Mouse (Mus musculus): ENCODE data around the gene Gm17581. TPM values are rescaled to one million over a fixed set of nuclear protein-coding genes. Genes with fewer than 3 reads are reported as not detected.

Gene Gm17581
- total and polyA plus RNA-seq, 2 experiments = not detected

DNA sequence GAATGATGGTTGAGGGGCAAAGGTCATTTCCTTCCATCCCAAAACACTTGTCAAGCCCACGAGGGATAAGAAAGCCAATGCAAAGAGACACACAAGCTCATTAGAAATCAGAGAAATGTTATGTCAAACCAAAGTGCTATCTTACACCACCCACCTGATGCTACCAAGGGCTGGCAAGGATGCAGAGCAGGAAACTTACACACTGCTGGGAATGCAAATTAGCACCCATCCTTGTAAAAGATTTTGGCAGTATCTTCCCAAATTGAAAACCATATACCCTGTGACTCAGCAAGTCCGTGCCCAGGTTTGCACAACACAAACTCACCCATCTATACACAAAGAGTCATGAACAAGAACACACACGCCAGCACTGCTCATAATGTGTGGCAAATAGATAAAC is 9.8 kb upstream of the Gm17581 start:
- WGBS = 70% methylated on average over 3 of the region's 3 CpGs
- Histone ChIP-seq H3K4me3 (ENCODE audit: insufficient read depth, low read depth, low read length) (no peak overlapping the region), H3K27me3 (ENCODE audit: control insufficient read depth, insufficient read depth, low read length) (no peaks in the 10 kb centered on the region), H3K9ac (ENCODE audit: low read depth, low read length) (no peak overlapping the region), H3K4me1 (ENCODE audit: control insufficient read depth, insufficient read depth, low read length) (no peaks in the 10 kb centered on the region), H3K27ac (replicated peaks; ENCODE audit: insufficient read depth, low read depth, low read length) (no peak overlapping the region), H3K79me2 (ENCODE audit: control insufficient read depth, insufficient read depth, low read length) (no peaks in the 10 kb centered on the region), H3K36me3 (ENCODE audit: control insufficient read depth, insufficient read depth, low read length) (no peaks in the 10 kb centered on the region)
- TF ChIP-seq POLR2A (IDR thresholded peaks at IDR 0.05; ENCODE audit: extremely low read depth, insufficient read depth, low read length) (no peak), CTCF (IDR thresholded peaks at IDR 0.05; ENCODE audit: low read depth, low read length) (no peak)
- no peak for DNase-seq (ENCODE audit: extremely low read depth, low read depth, low spot score)

DNA sequence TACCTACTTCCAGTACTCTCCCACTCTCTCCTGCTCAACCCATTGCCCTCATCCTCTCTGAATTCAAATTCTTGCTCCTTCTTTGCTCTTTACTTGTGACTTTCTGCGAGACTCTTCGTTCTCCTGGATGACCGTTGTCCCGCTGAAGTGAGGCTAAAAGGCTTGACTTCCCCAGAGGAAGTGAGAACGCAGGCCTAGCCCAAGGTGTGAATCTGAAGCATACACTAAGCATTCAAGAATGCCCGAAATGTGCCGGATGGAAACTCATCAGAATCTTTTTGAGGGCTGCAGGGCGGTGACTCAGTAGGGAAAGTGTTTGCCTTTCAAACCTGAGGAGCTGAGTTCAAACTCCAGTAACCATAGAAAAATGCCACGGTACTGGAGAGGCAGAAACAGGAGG is 7.7 kb upstream of the Gm17581 start:
- H3K79me2 ChIP-seq (ENCODE audit: control insufficient read depth, insufficient read depth, low read length) = no peaks in the 10 kb centered on the region
- no peaks in the 10 kb centered on the region for H3K36me3 ChIP-seq (ENCODE audit: control insufficient read depth, insufficient read depth, low read length)
- no peak overlapping the region for H3K27ac ChIP-seq (replicated peaks; ENCODE audit: insufficient read depth, low read depth, low read length)
- TF ChIP-seq POLR2A (IDR thresholded peaks at IDR 0.05; ENCODE audit: extremely low read depth, insufficient read depth, low read length) (no peak), CTCF (IDR thresholded peaks at IDR 0.05; ENCODE audit: low read depth, low read length) (no peak)
- H3K4me3 ChIP-seq (ENCODE audit: insufficient read depth, low read depth, low read length) = no peak overlapping the region
- no peaks in the 10 kb centered on the region for H3K27me3 ChIP-seq (ENCODE audit: control insufficient read depth, insufficient read depth, low read length)
- H3K9ac ChIP-seq (ENCODE audit: low read depth, low read length) = no peak overlapping the region
- 86% methylated on average over 9 of the region's 9 CpGs for WGBS
- no peak for DNase-seq (ENCODE audit: extremely low read depth, low read depth, low spot score)
- no peaks in the 10 kb centered on the region for H3K4me1 ChIP-seq (ENCODE audit: control insufficient read depth, insufficient read depth, low read length)

DNA sequence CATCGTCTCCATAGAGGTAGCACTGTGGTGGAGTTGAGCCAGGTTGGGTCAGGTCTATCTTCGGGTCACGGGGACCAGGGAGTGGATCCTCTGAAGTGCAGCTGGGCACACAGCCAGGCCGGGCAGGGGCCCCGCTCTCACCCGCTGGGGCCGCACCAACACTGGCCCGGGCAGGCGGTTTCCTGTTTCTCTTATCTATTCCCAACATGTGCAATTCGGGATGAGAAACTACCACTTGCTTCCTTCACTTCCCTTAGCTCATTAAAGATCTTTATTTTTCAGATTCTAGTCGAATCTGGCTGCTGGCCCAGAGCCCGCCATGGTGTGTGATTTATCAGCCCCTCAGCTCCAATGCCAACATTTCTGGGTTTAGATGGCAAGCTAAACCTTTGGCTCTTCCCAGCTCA is 7.3 kb upstream of the Gm17581 start:
- no peaks in the 10 kb centered on the region for H3K27me3 ChIP-seq (ENCODE audit: control insufficient read depth, insufficient read depth, low read length)
- H3K4me3 ChIP-seq (ENCODE audit: insufficient read depth, low read depth, low read length) = no peak overlapping the region
- H3K4me1 ChIP-seq (ENCODE audit: control insufficient read depth, insufficient read depth, low read length) = no peaks in the 10 kb centered on the region
- DNase-seq (ENCODE audit: extremely low read depth, low read depth, low spot score) = no peak
- H3K79me2 ChIP-seq (ENCODE audit: control insufficient read depth, insufficient read depth, low read length) = no peaks in the 10 kb centered on the region
- TF ChIP-seq CTCF (IDR thresholded peaks at IDR 0.05; ENCODE audit: low read depth, low read length) = no peak
- no peak for TF ChIP-seq POLR2A (IDR thresholded peaks at IDR 0.05; ENCODE audit: extremely low read depth, insufficient read depth, low read length)
- H3K36me3 ChIP-seq (ENCODE audit: control insufficient read depth, insufficient read depth, low read length) = no peaks in the 10 kb centered on the region
- 71% methylated on average over 12 of the region's 12 CpGs for WGBS
- H3K27ac ChIP-seq (replicated peaks; ENCODE audit: insufficient read depth, low read depth, low read length) = no peak overlapping the region
- H3K9ac ChIP-seq (ENCODE audit: low read depth, low read length) = no peak overlapping the region

DNA sequence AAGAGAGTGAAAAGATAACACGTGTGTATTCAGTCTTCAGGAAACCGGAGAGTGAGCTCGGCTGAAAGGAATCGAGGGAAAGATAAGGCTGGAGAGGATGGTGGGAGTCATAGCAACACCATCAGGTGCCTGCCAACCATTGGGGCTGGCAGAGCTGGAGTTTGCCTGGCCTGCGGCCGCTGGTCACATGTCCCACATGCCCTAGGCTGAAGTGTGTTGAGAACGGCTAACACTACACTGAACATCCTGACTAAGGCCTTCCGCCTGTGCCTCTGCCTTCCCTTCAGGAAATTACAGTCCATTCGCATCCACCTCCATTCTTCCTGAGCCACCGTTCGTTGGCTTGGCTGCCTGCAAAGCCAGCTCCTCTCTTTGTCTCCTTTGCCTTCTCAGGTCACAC is 6.5 kb upstream of the Gm17581 start:
- Histone ChIP-seq H3K36me3 (ENCODE audit: control insufficient read depth, insufficient read depth, low read length) (no peaks in the 10 kb centered on the region), H3K27ac (replicated peaks; ENCODE audit: insufficient read depth, low read depth, low read length) (no peak overlapping the region), H3K4me1 (ENCODE audit: control insufficient read depth, insufficient read depth, low read length) (no peaks in the 10 kb centered on the region), H3K4me3 (ENCODE audit: insufficient read depth, low read depth, low read length) (no peak overlapping the region), H3K79me2 (ENCODE audit: control insufficient read depth, insufficient read depth, low read length) (no peaks in the 10 kb centered on the region), H3K27me3 (ENCODE audit: control insufficient read depth, insufficient read depth, low read length) (no peaks in the 10 kb centered on the region), H3K9ac (ENCODE audit: low read depth, low read length) (no peak overlapping the region)
- WGBS = 73% methylated on average over 11 of the region's 11 CpGs
- no peak for TF ChIP-seq CTCF (IDR thresholded peaks at IDR 0.05; ENCODE audit: low read depth, low read length)
- no peak for TF ChIP-seq POLR2A (IDR thresholded peaks at IDR 0.05; ENCODE audit: extremely low read depth, insufficient read depth, low read length)
- DNase-seq (ENCODE audit: extremely low read depth, low read depth, low spot score) = no peak

DNA sequence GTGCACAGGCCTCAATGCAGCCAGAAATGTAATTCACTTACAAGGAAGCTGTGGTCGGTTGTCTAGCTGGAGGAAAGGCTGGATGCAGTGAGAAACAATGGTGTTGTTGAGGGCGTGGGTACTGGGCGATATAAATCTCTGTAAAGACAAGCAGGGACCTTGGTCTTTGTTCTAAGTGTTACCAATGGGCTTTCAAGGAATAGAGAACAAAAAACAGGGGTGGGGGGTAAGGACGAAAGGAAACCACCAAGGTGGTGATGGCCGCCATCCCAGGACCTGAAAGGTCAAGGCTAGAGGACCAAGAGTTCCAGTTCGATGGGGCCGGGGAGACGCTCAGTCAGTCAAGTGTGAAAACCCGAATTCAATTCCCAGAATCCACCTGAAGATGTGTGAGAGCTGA is 2.1 kb upstream of the Gm17581 start:
- H3K36me3 ChIP-seq (ENCODE audit: control insufficient read depth, insufficient read depth, low read length) = no peaks in the 10 kb centered on the region
- H3K27me3 ChIP-seq (ENCODE audit: control insufficient read depth, insufficient read depth, low read length) = no peaks in the 10 kb centered on the region
- no peak for TF ChIP-seq CTCF (IDR thresholded peaks at IDR 0.05; ENCODE audit: low read depth, low read length)
- TF ChIP-seq POLR2A (IDR thresholded peaks at IDR 0.05; ENCODE audit: extremely low read depth, insufficient read depth, low read length) = no peak
- H3K27ac ChIP-seq (replicated peaks; ENCODE audit: insufficient read depth, low read depth, low read length) = no peak overlapping the region
- H3K79me2 ChIP-seq (ENCODE audit: control insufficient read depth, insufficient read depth, low read length) = no peaks in the 10 kb centered on the region
- H3K4me1 ChIP-seq (ENCODE audit: control insufficient read depth, insufficient read depth, low read length) = no peaks in the 10 kb centered on the region
- 79% methylated on average over 9 of the region's 9 CpGs for WGBS
- DNase-seq (ENCODE audit: extremely low read depth, low read depth, low spot score) = no peak
- H3K9ac ChIP-seq (ENCODE audit: low read depth, low read length) = no peak overlapping the region
- H3K4me3 ChIP-seq (ENCODE audit: insufficient read depth, low read depth, low read length) = no peak overlapping the region

DNA sequence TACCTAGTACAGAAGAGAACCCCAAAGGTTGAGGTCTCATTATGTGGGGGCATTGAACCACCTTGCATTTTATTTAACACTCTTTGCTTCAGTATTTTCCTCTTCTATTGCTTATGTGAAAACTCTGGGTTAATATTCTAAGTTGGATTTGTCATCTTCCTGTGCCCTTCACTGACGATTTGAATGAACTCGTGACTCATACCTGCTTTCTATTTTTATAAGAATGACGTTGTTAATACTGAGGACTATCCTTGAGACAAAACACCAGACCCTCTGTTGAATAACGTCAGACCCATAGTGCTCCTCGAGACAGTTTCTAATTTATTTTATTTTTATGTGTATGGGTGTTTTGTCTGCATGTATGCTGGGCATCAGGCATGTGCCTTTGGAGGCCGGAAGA is 1.3 kb upstream of the Gm17581 start:
- H3K27me3 ChIP-seq (ENCODE audit: control insufficient read depth, insufficient read depth, low read length) = no peaks in the 10 kb centered on the region
- H3K36me3 ChIP-seq (ENCODE audit: control insufficient read depth, insufficient read depth, low read length) = no peaks in the 10 kb centered on the region
- no peak overlapping the region for H3K27ac ChIP-seq (replicated peaks; ENCODE audit: insufficient read depth, low read depth, low read length)
- no peak overlapping the region for H3K4me3 ChIP-seq (ENCODE audit: insufficient read depth, low read depth, low read length)
- no peaks in the 10 kb centered on the region for H3K79me2 ChIP-seq (ENCODE audit: control insufficient read depth, insufficient read depth, low read length)
- no peak for DNase-seq (ENCODE audit: extremely low read depth, low read depth, low spot score)
- H3K4me1 ChIP-seq (ENCODE audit: control insufficient read depth, insufficient read depth, low read length) = no peaks in the 10 kb centered on the region
- TF ChIP-seq POLR2A (IDR thresholded peaks at IDR 0.05; ENCODE audit: extremely low read depth, insufficient read depth, low read length) (no peak), CTCF (IDR thresholded peaks at IDR 0.05; ENCODE audit: low read depth, low read length) (no peak)
- WGBS = 77% methylated on average over 6 of the region's 6 CpGs
- H3K9ac ChIP-seq (ENCODE audit: low read depth, low read length) = no peak overlapping the region
